Mouse (Mus musculus) liver, embryonic 16.5 days (tissue): ENCODE results near the gene Ift57. TPM values are rescaled to one million over a fixed set of nuclear protein-coding genes. Genes with fewer than 3 reads are reported as not detected.

Experiments used
- ATAC-seq: fragments of 200-750 bp; cut with Nextera tagmentation; 2 replicates; pipeline ENCODE4 v1.8.0; 2017; ENCODE audit warnings: low read depth, mild to moderate bottlenecking, moderate number of reproducible peaks, moderate library complexity
- H3K27ac ChIP-seq: fragments of 300-500 bp; sonication (generic); 2 replicates; pipeline ENCODE4 v1.5.1; 2014; ENCODE audit warnings: mild to moderate bottlenecking, low read length
- H3K27me3 ChIP-seq: fragments of 300-500 bp; sonication (generic); 2 replicates; pipeline ENCODE4 v1.6.1; 2014; ENCODE audit warnings: low read depth, low read length, mixed read lengths; ENCODE audit not compliant: control insufficient read depth, insufficient read depth
- H3K36me3 ChIP-seq: fragments of 300-500 bp; sonication (generic); 2 replicates; pipeline ENCODE4 v1.6.1; 2014; ENCODE audit warnings: mild to moderate bottlenecking; ENCODE audit not compliant: control insufficient read depth, insufficient read depth
- H3K4me1 ChIP-seq: fragments of 300-500 bp; sonication (generic); 2 replicates; pipeline ENCODE4 v1.6.1; 2014; ENCODE audit warnings: low read depth, low read length, mixed read lengths; ENCODE audit not compliant: control insufficient read depth
- H3K4me2 ChIP-seq: fragments of 300-500 bp; sonication (generic); 2 replicates; pipeline ENCODE4 v1.6.1; 2014; ENCODE audit warnings: low read depth, low read length, mixed read lengths
- H3K4me3 ChIP-seq: fragments of 300-500 bp; sonication (generic); 2 replicates; pipeline ENCODE4 v1.5.1; 2014; ENCODE audit warnings: low read depth, mild to moderate bottlenecking, low read length
- H3K9ac ChIP-seq: fragments of 300-500 bp; sonication (generic); 2 replicates; pipeline ENCODE4 v1.6.1; 2014; ENCODE audit warnings: low read depth, low read length
- H3K9me3 ChIP-seq: fragments of 300-500 bp; sonication (generic); replicated peaks from 2 replicates; pipeline ENCODE4 v1.6.1; 2016; ENCODE audit warnings: low read length; ENCODE audit not compliant: control insufficient read depth
- WGBS: fragments of 180-500 bp; shearing (Covaris S2); extraction: QIAGEN DNeasy Blood & Tissue Kit; methylation state at CpG from one replicate; pipeline ENCODE4 v1.1.7; 2014; ENCODE audit not compliant: insufficient replicate concordance; 5-methylcytosine and 5-hydroxymethylcytosine counted together
- polyA plus RNA-seq: library from polyadenylated mRNA; unstranded; fragments of >200 nt; fragmentation: Nextera tagmentation; extraction: Ambion mirVana; gene quantifications from 2 replicates; pipeline ENCODE4 v1.2.1, GENCODE M21; 2015

Ift57 gene
- polyA plus RNA-seq, 1 experiment from 2014 or later, result 2.7 TPM

- ATAC-seq, result peak; percentile 47
- H3K27me3 ChIP-seq, result no peaks in the 10 kb centered on the region
- no peak overlapping the region for H3K4me3 ChIP-seq
- no peaks in the 10 kb centered on the region for H3K36me3 ChIP-seq
- no peak overlapping the region for H3K4me2 ChIP-seq
- peaks cover 46% of the 10 kb centered on the region for H3K4me1 ChIP-seq
- H3K9ac ChIP-seq, result 0 out of 2 replicates have a peak overlapping the region, but pooled peaks have one; percentile 25
- WGBS, result 25% methylated on average over 3 of the region's 3 CpGs
- H3K27ac ChIP-seq, result peak overlapping the region; percentile 77
- H3K9me3 ChIP-seq, result no peaks in the 10 kb centered on the region
These were observed 67.3 kb downstream of the Ift57 start for GRCm38 (mm10) chr16:49766326-49766725.

- Histone ChIP-seq H3K9ac (no peak overlapping the region), H3K4me1 (peaks cover 55% of the 10 kb centered on the region), H3K36me3 (no peaks in the 10 kb centered on the region), H3K27ac (peak overlapping the region; percentile 98), H3K4me3 (no peak overlapping the region), H3K4me2 (no peak overlapping the region), H3K9me3 (no peaks in the 10 kb centered on the region), H3K27me3 (no peaks in the 10 kb centered on the region)
- WGBS, result 85% methylated on average over 4 of the region's 4 CpGs
- ATAC-seq, result no peak
These were observed 69.5 kb downstream of the Ift57 start for GRCm38 (mm10) chr16:49768491-49769031.

GRCm38 (mm10) chr16:49769831-49770261, 70.8 kb downstream of the Ift57 start:
- Histone ChIP-seq H3K4me2 (peak overlapping the region; percentile 40), H3K9me3 (no peaks in the 10 kb centered on the region), H3K4me3 (no peak overlapping the region), H3K36me3 (no peaks in the 10 kb centered on the region), H3K4me1 (peaks cover 67% of the 10 kb centered on the region), H3K9ac (peak overlapping the region; percentile 29), H3K27me3 (no peaks in the 10 kb centered on the region), H3K27ac (peak overlapping the region; percentile 98)
- ATAC-seq, result peak; percentile 81
- WGBS, result 9% methylated on average over 2 of the region's 2 CpGs

- Histone ChIP-seq H3K36me3 (no peaks in the 10 kb centered on the region), H3K27ac (peak overlapping the region; percentile 98), H3K27me3 (no peaks in the 10 kb centered on the region), H3K9me3 (no peaks in the 10 kb centered on the region), H3K4me3 (no peak overlapping the region), H3K4me2 (peak overlapping the region; percentile 40), H3K4me1 (peaks cover 70% of the 10 kb centered on the region), H3K9ac (peak overlapping the region; percentile 29)
- ATAC-seq, result no peak
- WGBS, result 21% methylated on average over 12 of the region's 12 CpGs
These were observed 71.5 kb downstream of the Ift57 start for GRCm38 (mm10) chr16:49770320-49771189.

- H3K4me2 ChIP-seq, result peak overlapping the region; percentile 29
- peak overlapping the region; percentile 98 for H3K27ac ChIP-seq
- H3K4me1 ChIP-seq, result peaks cover 71% of the 10 kb centered on the region
These were observed 72.8 kb downstream of the Ift57 start for GRCm38 (mm10) chr16:49771609-49772396.

DNA sequence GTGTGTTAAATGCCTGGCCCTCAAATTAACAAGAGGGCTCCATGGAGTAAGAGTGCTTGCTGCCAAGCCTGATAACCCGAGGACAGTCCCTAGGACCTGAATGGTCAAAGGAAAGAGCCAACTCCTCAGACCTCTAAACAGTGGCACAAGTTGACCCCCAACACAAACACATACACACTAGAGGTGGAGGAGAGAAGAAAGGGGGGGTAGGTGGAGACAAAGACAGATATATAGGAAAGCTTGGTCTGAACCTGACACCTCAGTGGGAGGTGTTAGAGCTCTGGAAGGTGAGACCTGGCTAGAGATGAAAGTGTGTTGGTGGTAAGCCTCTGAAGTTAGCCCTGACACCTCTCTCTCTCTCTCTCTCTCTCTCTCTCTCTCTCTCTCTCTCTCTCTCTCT, 73.5 kb downstream of the Ift57 start:
- no peak for ATAC-seq
- peak overlapping the region; percentile 0; the same call in 1 of the 2 replicates for H3K4me2 ChIP-seq
- peak overlapping the region; percentile 23 for H3K9ac ChIP-seq
- no peaks in the 10 kb centered on the region for H3K36me3 ChIP-seq
- peaks cover 74% of the 10 kb centered on the region for H3K4me1 ChIP-seq
- H3K4me3 ChIP-seq, result no peak overlapping the region
- H3K27ac ChIP-seq, result peak overlapping the region; percentile 98
- no peaks in the 10 kb centered on the region for H3K27me3 ChIP-seq
- 27% methylated on average over 1 of the region's 1 CpGs for WGBS
- H3K9me3 ChIP-seq, result no peaks in the 10 kb centered on the region

More at GRCm38 (mm10) chr16:49771609-49772396, 72.8 kb downstream of the Ift57 start:
- Histone ChIP-seq H3K36me3 (no peaks in the 10 kb centered on the region), H3K9me3 (no peaks in the 10 kb centered on the region), H3K4me3 (no peak overlapping the region), H3K27me3 (no peaks in the 10 kb centered on the region), H3K9ac (peak overlapping the region; percentile 64)
- peak; percentile 73 for ATAC-seq
- WGBS, result 25% methylated on average over 7 of the region's 7 CpGs

GRCm38 (mm10) chr16:49773068-49773467, 74.0 kb downstream of the Ift57 start:
- Histone ChIP-seq H3K4me3 (no peak overlapping the region), H3K27me3 (no peaks in the 10 kb centered on the region), H3K9ac (peak overlapping the region; percentile 40; the same call in 1 of the 2 replicates), H3K9me3 (no peaks in the 10 kb centered on the region), H3K27ac (peak overlapping the region; percentile 98), H3K4me1 (peaks cover 78% of the 10 kb centered on the region), H3K36me3 (no peaks in the 10 kb centered on the region), H3K4me2 (0 out of 2 replicates have a peak overlapping the region, but pooled peaks have one; percentile 0)
- no peak for ATAC-seq
- WGBS, result 44% methylated on average over 1 of the region's 1 CpGs

DNA sequence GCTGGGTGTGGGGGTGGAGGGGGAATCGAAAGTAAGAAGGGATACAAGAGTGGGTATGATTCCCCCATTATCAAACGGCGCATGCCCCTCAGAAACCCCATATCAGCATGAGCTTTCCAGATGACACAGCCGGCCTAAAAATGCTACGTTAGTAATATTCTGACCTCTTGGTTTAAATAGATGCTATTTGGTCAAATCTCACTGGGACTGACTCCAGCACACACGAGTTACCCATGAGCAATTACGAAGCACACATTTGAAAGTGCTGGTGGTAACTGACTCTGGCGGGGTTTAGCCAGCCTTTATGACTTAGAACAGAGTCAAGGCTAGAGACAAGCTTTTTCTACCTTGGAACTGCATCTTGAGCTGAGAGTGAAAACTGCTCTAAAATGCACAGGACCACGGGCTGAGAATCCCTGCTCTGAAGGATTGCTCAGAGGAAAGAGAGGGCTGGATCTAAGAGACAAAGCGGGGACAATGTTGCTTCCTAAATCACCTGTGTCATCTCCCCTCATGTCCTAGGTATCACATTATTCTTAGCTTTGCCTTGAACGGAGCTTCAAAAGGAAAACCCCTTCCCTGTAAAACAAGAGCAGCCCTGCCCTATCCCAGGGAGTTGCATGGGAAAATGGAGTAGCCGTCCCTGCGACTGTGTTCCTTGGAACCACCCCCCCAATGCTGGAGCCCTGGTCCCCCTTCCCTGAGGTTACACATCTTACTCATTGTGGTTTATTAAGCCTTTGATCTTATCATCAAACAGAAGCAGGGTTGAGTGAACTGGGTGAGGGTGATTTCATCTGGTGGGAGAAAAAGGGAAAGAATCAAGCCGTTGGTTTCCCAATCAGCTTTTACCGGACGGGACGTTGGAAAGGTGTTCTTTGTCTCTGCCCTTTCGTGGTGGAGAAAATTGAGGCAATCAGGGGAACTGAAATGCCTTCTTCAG, 75.3 kb downstream of the Ift57 start:
- H3K27me3 ChIP-seq, result no peaks in the 10 kb centered on the region
- peak overlapping the region; percentile 67 for H3K9ac ChIP-seq
- peak overlapping the region; percentile 41 for H3K4me3 ChIP-seq
- peaks cover 72% of the 10 kb centered on the region for H3K4me1 ChIP-seq
- H3K4me2 ChIP-seq, result peak overlapping the region; percentile 48
- peak; percentile 7; the same call in 1 of the 2 replicates for ATAC-seq
- H3K36me3 ChIP-seq, result no peaks in the 10 kb centered on the region
- H3K9me3 ChIP-seq, result no peaks in the 10 kb centered on the region
- peak overlapping the region; percentile 98 for H3K27ac ChIP-seq
- WGBS, result 21% methylated on average over 18 of the region's 18 CpGs
